Mouse (Mus musculus) G1E (cell line): ENCODE results near the gene Cd69.

Experiments
- CTCF ChIP-seq: IDR thresholded peaks from 2 replicates; pipeline ENCODE4 v1.5.1; 2012; ENCODE audit warnings: low read depth, low read length, inconsistent platforms, mixed read lengths
- GATA1 ChIP-seq: IDR thresholded peaks from 2 replicates; pipeline ENCODE4 v1.6.1; 2012; ENCODE audit warnings: borderline replicate concordance, low read length, inconsistent platforms, mixed read lengths
- TAL1 ChIP-seq: conservative IDR thresholded peaks from 2 replicates; pipeline ENCODE4 v1.6.1; 2012; ENCODE audit warnings: low read depth, low read length, inconsistent platforms, mixed read lengths

DNA sequence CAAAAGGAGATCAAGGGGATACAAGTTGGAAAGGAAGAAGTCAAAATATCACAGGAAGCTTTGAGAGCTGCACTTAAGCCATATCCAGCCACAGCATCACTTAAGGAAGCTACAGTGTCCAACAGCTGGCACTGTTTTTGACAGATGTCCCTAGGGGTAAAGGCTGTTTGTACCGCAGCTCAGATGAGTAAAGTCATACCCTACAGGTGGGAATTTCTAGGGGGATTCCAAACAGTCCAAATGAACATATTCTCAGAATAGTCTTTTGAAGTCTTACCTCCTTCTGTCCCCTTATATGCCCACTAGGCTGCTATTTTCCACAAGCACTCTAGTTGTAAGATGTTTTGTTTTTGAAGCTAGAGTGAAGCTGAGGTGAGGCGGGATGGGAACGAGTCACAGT is 37.3 kb upstream of the Cd69 start:
- TF ChIP-seq TAL1 (no peak), CTCF (no peak), GATA1 (no peak)
